Mouse (Mus musculus) liver (tissue): ENCODE data around the gene Vmn1r178.
"Not testable (repeated sequence)": the region's sequence is repeated elsewhere in the genome, so short reads cannot be mapped to it uniquely, and the experiment has no call there.

Experiments
- DNase-seq: peaks from one replicate; pipeline ENCODE4 v3.0.0-alpha.2; 2020; ENCODE audit warnings: mixed read lengths

The Vmn1r178 gene

DNA sequence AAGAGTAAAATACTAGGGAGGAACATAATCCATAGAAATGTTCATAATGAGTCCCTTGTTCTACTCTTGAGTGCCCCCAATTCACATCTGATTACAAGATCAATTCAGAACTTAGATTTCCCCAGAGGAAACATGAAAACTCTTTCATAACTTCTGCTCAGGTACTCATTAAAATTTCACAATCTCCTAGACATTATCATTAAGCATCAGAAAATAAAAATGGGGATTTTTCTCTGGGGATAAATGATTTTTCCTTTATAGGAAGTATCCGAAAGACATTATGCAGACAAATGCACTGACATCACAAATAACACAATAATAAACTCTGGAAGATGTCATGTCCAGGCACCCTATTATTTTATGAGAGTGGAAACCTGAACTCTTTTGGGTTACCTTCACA, at the start of gene Vmn1r178:
Gene Vmn1r178 (plus strand): TSS at position 301 of the 400 bp plus-strand sequence.
- no peak for DNase-seq

DNA sequence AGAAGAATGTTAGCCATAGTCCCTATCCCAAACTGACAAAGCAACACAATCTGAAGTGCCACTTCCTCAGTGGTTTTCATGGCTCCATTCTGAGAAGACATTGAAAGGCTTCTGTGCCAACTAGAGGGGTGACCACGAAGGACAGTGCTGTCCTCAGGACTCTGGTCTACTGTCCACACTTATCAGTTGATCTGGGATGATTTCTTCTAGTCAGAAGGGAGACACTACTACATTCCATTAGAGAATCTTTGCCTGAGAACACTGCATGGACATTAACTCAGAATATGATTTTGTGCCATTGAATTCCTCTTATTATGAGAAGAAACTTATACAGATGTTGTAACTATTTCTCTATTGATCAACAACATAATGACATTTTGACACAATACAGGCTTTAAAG, 25.5 kb upstream of the Vmn1r178 start, which contains the start of gene Vmn1r177:
Gene Vmn1r177 (minus strand): TSS at position 101 of the 400 bp plus-strand sequence.
- not testable (repeated sequence) for DNase-seq

DNA sequence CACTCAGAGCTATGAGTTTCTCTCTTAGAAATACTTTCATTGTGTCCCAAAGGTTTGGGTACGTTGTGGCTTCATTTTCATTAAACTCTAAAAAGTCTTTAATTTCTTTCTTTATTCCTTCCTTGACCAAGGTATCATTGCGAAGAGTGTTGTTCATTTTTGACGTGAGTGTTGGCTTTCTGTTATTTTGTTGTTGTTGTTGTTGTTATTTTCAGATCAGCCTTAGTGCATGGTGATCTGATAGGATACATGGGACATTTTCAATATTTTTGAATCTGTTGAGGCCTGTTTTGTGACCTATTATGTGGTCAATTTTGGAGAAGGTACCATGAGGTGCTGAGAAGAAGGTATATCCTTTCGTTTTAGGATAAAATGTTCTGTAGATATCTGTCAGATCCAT, 14.9 kb upstream of the Vmn1r178 start:
- DNase-seq, result not testable (repeated sequence)

DNA sequence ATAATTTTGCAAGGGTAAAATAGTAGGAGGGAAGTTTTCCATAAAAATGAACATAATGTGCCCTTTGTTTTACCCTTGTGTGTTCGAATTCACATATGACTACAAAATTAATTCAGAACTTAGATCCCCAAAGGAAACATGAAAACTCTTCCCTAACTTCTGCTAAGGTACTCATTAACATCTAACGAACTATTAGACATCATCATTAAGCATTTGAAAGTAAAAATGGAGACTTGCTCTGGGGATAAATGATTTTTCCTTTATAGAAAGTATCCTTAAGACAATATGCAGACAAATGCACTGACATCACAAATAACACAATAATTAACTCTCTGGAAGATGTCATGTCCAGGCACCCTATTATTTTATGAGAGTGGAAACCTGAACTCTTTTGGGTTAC, 34.9 kb downstream of the Vmn1r178 start, which contains the start of gene Vmn1r179:
Gene Vmn1r179 (plus strand): TSS at position 301 of the 400 bp plus-strand sequence.
- no peak for DNase-seq
